Mouse (Mus musculus) cortical plate, adult 2 months (tissue): ENCODE measurements at regions not wholly inside any gene's neighbourhood (a gene's known extent, or its start where the extent isn't known, plus 50 kb on each side); places are given as distances from the start of the nearest gene placed in this dataset.

ENCODE experiments used
- CTCF ChIP-seq: fragments of 200-500 bp; IDR thresholded peaks from 2 replicates; pipeline ENCODE4 v1.5.1; 2011; ENCODE audit warnings: mild to moderate bottlenecking, control low read depth, low read length; ENCODE audit not compliant: insufficient read depth; ENCODE audit errors: extremely low read depth
- POLR2A ChIP-seq: fragments of 200-500 bp; IDR thresholded peaks from 2 replicates; pipeline ENCODE4 v1.6.1; 2011; ENCODE audit warnings: mild to moderate bottlenecking, low read length, control low read depth; ENCODE audit not compliant: insufficient read depth; ENCODE audit errors: extremely low read depth

- TF ChIP-seq CTCF (no peak), POLR2A (peak; percentile 39; the same call in 1 of the 2 replicates)
Measured at GRCm38 (mm10) chr15:70357961-70358360, 3476.4 kb upstream of the Gm6569 start.
